Mouse (Mus musculus) gastrocnemius, adult 18-20 months (tissue): ENCODE measurements around the gene Pdzph1. TPM values are rescaled to one million over a fixed set of nuclear protein-coding genes. Genes with fewer than 3 reads are reported as not detected.

Source experiments
- DNase-seq: peaks from one replicate; pipeline ENCODE4 v3.0.0; 2021; ENCODE audit warnings: low spot score
- total RNA-seq, 2 experiments: library from RNA; stranded (reverse); gene quantifications; 2 replicates each; pipeline ENCODE4 v1.2.3; 2021

Pdzph1 gene
- total RNA-seq, 2 experiments from 2014 or later: not detected

DNA sequence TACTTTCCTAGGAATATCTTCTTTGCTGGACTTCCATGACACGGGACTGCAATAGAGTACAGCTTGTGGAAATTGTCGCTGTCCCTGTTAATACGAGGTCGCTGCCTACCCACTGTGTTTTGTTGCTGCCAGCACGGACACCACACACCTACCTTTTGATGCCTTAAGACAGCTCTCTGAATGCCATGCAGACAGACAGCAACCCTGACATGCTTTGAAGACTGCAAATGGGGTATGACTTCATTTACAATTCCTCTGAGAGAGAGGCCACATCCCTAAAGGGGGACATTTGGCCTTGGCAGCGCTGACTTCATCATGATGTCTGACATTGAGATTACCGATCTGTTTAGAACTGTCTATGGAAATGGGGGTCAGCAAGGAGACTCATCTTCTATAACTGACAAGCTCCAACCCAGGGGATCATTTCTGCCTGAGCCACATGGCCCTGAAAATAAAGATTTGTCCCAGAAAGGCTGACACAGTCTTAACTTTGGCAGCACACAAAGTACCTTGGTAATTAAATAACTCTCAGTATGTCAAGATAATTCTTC, 67.8 kb downstream of the Pdzph1 start:
- DNase-seq: no peak

DNA sequence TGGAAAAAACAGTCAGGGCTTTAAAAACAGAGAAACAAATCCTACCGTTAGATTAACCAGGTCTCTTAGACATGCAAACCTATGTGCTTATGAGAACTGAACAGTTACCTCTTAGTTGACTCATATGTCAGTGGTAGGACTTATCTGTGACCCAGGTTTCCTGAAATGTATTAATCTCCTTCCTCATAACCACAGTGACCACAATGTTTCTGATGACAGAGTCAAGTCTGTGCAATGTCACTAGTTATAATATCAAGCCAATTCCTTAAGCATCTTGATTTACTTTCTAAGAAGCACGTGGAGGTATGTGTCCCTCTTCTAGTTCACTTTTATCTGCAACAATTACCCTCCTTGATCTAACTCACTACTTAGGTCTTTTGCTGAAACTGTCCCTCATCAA, 68.4 kb downstream of the Pdzph1 start:
- no peak for DNase-seq

DNA sequence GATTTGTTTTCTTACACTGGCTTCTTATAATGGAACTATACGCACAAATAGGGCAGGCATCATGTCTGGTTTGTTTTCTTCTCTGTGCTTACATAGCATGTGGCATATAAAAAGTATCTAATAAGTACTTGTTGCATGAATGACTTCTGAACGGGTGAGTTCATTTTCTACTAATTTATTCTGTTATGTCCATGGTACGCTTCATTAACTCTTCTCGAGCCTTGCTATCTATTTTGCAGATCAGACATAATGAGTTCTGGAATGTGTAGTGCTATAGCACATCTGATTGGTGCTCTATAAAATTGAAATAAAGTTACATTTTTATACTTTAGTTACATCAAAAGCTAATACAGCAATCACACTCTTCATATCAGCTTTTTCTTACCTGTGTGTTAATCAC, 71.2 kb downstream of the Pdzph1 start:
- no peak for DNase-seq

DNA sequence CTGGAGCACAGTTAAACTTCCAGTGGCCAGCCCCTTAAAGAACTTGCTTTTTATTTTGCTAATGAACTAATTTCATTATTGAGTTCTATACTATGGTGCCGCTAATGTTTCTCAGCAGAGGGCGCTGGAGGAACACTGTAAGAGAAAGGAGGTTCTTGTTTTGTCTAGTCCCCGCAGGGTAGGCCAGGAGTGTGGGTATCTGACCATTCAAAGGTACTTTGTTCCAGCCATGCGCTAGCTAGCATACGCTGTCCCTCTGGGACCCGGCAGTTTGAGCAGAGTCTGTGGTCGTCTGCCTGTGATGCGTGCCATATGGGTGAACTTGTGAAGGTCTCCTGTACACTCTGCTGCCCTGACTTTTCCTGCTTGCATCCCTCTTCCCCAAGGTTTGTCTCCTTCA, 72.1 kb downstream of the Pdzph1 start:
- no peak for DNase-seq

DNA sequence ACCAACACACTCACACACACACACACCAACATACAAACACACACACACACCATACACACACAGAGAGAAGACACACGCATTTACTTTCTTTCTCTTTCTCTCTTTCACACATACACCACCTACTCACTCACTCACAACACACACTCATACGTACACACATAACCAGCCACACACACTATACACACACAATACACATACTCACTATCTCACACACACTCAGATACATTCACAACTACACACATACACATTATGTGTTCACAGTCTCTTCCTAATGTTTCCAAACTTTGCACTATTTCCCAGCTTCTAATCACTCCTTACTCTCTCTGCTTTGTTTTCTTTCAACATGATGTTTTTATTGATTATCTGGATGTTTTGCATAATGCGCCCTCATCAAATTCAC, 72.6 kb downstream of the Pdzph1 start:
- no peak for DNase-seq

DNA sequence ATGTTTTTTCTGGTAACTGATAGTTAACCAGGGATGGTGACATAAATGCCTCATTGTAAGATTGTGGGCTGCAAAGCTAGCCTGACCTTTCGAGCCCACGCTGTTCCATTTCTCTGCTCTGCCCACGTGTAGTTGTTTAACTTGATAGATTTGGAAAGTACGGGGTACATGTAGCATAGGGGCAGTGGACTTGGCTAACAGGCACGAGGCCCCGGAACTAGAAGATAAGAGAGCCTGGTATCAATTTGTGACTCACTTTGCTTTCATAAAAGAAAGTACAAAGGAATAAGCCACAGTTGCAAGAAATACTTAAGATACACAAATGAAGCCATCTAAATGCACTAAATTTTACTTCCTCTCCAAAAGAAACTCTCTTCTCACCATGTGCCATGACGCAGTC, 79.6 kb downstream of the Pdzph1 start:
- DNase-seq: no peak

DNA sequence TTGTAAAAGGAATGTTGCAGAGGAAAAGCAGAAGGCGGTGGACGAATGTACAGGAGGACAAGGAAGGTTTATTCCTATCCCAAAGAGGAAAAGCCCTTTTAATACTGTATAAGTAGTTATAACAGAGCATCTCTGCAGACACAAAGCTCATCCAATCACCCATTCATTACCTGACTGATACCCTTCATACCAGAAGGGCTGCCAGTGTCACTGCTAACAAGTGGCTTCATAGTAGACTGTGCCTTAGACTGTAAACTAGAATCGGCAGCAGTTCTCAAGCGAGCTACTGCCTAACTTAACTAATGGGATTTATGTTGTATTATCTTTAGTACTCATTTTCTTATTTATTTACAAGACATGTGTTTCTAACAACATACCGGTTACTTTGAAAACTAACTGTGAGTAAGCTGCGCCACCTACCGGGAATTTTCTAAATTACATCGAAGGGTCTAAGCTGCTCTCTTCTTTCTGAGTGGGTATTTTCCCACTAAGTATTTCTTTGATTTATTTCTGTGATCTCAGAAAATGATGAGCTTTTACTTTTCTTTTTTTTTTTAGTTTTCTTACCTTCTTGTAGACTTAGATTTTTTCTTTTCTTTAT, 82.0 kb downstream of the Pdzph1 start:
- peak; percentile 6 for DNase-seq

DNA sequence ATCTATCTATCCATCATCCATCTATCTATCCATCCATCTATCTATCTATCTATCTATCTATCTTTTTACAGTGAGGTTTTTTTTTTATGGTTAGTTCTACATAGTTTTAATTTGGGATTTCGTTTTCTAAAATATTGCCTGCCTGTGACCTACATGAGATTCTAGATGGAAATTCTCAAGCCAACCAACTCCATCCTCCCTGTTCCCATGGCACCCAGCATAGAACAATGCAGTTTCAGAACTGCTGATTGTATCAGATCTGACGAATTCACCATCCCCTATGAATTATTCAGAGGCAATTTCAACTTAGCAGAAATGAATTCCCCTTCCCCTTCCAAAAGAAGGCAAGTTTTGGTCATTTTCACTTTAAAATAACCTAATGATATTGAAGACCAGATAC, 85.2 kb downstream of the Pdzph1 start:
- DNase-seq: no peak

DNA sequence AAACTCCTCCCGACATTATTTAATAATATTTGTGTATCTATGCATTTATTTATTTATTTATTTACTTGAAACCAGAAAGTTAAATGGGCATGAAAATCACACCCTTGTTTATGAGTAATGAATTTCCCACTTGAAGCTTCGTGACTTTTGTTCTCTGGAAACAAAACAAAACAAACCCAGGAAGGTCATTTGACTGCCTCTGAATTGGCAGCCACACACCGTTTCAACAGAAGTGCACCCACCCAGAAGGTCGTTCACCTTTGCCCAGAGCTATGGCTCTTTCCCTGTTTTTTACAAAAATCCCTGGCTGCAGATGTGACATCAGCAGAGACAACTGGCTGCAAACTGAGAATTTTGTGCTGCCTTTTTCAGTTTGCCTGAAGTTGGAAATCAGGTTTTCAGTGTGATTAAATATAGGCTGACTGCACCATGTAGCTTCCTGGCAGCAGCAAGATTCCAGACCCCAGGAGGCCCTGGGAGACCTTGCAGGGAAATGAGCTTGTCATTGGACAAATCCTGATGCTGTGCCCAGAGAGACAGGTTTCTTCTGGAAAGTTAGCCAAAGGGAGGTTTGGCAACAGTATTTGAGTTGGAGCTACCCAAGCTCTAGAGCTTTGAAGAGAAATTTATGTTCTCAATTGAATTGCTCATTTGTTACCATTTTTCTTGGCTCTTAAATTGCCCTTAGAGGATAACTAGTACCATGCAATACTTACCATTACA, 99.5 kb downstream of the Pdzph1 start:
- no peak for DNase-seq

DNA sequence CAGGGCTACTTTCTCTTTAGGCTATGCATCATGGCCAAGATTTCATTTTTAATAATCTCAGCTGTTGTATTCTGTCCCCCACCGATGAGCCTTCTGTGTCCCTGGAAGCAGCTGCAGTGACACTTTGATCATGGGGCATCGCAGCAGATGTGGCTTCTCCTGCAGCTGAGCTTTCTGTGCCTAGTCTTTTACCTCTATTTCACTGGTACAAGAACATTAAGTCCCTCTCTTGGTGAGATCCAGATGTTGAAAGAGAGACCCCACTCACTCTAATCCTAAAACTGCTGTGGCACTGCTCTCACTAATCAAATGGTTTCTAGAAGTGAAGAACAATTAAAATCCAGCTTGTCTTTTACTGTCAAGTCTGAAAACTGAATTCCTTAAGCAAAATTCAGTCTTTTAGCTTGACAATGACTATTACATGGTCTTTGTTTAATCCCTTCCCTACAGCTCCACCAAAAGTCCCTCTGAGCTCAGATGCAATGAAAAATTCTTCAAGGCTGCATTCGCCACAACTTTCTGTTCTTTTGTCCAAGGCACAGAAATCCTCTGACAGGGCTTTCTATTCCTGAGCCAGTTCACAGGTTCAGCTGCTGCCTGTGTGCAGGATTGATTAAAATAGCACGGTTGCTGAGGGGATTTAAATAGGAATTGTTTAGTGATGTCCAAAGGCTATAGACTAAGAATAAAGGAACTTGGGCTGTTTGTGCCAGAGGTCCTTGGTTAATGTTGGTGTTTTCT, 101.1 kb downstream of the Pdzph1 start:
- no peak for DNase-seq

DNA sequence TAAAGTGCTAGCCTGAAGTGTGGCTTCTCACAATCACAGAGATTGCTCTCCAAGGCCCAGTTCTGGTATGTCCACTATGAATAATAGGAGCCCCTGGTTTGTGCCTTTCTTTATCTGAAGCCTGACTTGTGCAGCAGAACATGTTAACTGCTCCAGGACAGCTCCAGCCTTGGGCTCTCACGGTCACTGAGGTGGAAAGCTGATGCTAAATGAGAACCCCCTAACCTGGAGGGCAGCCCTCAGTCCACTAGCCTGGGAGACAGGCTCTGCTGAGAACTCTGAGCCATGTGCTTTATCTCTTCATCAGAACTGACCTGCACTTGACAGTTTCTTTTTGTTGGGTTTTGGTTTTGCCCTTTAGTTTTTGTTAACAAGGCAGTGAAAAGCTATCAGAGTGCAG, 106.8 kb downstream of the Pdzph1 start:
- DNase-seq: no peak

DNA sequence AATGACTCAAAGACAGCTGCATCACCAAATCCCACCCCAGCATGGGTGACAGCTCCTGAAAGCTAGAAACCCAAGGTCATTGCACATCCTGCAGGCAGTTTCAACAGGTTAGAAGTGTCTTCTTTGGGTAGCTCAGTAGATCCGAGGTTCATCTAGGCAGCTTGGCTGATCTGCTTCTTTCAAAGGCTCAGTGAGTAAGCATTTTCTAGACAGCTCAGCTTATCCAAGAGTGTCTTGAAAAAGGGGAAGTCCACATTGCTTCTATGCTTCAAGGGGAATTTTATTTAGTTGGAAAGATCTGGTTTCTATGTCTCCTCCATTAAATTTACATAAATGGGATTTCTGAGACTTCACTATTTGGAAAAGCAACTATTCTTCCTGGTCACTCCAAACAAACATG, 117.8 kb downstream of the Pdzph1 start:
- no peak for DNase-seq

DNA sequence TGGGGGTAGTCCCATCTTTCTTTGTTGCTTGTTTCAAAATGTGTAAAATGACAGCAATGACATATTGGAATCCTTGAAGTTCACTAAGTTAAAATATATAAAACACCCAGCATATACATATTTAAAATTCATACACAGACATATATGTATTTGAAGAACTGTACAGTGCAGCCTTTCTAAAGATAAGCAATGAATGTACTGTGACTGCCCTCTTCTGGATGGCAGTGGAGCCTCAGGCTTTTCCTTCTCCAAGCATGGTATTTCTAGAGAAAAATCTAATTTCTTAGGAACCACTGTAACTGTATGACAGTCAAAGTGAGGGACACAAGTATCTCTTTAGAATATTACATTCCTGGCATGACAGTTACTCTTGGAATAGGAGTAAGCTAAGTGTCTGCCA, 120.4 kb downstream of the Pdzph1 start:
- DNase-seq: no peak

Other genes with a start within 250 kb of the Pdzph1 start
- gene Nudt12, start 22.0 kb upstream of the Pdzph1 start, total RNA-seq: 1 to 10 TPM; 7.4 to 9.1 TPM